Mouse (Mus musculus) neural tube, embryonic 10.5 days (tissue): ENCODE measurements around the gene Tmsb15a.
"Not testable (repeated sequence)": the region's sequence is repeated elsewhere in the genome, so short reads cannot be mapped to it uniquely, and the experiment has no call there.

ENCODE experiments used
- DNase-seq: peaks from one replicate; pipeline ENCODE4 v3.0.0-alpha.2; 2017; ENCODE audit warnings: low spot score; ENCODE audit errors: extremely low spot score

The Tmsb15a gene

DNA sequence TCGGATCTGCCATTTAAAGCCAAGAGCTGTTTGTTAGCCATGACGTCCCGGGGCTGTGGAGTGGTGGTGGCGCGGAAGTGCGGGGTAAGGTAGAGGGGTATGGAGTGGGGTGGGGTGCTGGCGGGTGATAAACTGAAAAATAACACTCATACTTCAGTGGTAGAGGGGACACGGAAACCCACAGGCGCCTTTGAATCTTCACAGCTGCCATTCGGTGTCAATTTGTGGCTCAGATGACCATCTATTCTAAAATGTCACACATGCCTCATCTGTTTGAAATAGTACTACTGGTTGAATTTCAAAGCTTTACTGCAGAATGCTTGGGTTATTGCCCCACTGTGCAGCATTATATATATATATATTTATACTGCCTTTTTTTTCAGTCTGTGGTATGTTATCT lies at the start of gene Tmsb15a:
Gene Tmsb15a, minus strand, starts transcription at position 101 of the 400 bp plus-strand sequence.
- DNase-seq, result no peak

DNA sequence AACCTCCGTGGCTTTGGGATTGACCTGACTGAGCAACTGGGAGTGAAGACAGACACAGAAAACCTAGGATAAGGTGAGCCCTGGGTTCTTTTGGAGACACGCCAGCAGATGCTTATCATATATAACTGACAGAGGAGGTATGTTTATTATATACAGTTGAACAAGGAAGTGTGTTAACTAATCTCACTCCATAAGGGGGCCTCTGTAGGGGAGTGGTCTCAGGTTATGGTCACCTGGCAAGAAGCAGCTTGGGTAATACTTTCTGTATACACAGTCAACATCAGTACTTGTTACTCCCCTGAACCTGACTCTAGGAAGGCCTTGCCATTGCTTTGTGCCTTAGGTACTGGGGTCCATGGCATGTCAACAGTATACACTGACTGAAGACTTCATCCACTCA lies 43.5 kb upstream of the Tmsb15a start:
- DNase-seq, result no peak

DNA sequence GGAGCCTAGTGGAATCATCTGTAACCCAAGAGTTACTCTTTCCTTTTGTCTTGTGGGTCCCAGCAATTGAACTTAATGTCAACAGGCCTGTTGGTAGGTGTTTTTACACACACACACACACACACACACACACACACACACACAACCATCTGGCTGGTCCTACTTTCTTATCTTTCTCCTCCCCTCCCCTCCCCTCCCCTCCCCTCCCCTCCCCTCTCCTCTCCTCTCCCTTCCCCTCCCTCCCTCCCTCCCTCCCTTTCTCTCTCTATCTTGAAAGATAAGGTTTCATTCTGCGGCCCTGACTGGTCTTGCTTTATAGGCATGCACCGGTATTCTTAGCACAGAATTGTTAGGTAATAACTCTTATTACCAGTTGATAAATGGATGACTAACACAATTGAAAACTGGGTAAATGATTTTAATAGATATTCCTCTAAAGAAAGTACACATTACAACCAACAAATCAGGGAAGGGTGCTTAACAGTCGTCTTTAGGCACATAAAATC lies 43.0 kb upstream of the Tmsb15a start:
- DNase-seq, result no peak

DNA sequence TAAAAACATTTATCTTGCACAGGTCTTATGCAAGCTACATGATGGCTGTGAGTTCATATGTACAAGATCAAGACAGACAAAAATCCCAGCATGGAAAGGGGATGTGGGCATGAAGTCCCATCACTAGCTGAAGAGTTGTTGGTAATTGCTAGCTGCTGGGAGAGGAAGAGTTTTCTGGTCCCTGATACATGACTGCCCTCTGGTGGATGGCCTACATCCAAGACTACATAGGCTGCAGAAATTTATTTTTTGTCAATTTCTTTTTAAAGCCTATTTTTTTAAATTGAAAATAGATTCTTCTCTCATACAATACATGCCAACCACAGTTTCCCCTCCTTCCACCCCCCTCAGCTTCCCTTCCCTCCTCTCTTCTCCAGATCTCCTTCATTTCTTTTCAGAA lies 36.6 kb upstream of the Tmsb15a start:
- DNase-seq, result no peak

DNA sequence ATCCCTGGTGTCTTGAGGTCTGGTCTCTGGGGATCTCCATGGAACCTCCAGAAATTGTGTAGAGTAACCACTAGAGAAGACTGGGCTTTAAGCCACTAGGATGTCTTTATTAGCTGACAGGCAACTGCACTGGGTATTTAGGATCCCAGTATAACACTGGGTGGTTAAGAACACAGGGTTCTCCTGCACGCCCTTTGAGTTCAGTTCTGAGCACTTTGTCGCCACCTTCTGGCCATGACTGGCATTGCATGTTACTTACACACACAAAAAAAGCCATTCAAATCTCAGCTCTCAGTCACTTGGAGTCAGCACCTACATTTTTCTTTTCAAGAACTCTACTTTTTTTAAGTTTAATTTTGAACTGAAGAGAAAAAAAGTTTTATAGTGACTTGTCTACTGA lies 27.8 kb upstream of the Tmsb15a start:
- peak; percentile 65 for DNase-seq

DNA sequence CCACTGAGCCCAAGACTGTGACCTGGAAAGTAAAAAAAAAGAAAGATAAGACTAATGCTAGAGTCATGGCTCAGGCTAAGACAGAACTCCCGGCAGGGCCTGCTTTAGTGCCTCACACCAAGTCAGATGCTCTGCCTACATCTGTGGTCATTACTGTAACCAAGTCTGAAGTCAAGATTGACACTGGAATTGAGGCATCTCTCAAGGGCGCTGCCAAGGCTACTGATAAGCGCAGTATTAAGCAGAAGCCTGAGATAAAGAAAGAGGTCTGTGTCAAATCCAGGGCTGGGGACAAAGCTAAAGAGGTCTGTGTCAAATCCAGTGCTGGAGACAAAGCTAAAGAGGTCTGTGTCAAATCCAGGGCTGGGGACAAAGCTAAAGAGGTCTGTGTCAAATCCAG lies 20.3 kb upstream of the Tmsb15a start:
- DNase-seq, result not testable (repeated sequence)

DNA sequence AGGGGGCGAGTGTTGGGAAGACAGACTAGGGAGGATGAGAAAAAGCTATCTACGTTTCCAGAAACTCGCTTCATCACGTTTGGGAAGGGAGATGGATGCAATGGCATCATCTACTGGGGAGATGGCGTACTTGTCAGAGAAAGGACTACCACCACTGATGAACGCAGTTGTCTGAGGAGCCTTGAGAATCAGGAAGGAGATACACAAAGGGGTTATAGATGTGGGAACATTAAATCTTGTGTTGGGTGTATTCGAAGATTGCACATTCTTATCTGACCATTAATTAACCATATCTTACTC lies 17.9 kb upstream of the Tmsb15a start:
- no peak for DNase-seq

DNA sequence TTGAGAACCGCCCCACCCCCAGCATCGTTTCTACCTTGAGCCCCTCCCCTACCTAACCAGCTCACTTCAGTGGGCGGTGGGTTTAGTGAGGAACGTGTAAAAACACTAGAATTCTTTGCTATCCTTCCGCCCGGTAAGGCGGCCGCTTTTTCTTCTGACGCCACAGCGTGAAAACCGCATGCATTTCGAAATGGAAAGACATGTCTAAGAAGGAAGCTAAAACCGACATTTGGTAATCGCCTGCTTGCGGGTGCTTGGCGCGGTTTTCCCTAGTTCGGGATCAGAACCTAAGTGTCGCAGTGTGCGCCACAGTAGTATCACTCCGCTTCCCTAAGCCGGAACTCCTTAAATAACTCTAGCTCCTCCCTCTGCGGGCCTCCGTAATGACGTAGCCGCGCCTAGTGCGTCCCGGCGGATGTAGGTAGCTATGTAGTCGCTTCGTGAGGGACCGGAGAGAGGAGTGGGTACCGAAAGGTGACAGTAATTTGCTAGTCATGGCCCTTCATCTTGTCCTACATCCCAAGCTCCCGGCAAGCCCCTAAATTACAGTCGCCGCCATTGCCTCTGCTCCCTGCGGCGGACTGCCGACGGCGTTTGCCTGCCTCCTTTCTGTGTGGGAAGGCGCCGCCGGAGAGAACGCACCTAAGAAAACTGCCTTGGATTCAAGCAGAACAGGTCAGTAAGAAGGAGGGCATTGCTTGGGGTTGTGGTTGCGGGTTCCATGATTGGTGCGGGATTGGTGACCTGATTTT lies 17.4 kb upstream of the Tmsb15a start, which contains the start of the genes Armcx5 and Gprasp1:
Gene Armcx5, plus strand, starts transcription at position 430 of the 752 bp plus-strand sequence.
Gene Gprasp1, plus strand, starts transcription at position 430 of the 752 bp plus-strand sequence.
- peak; percentile 75 for DNase-seq

DNA sequence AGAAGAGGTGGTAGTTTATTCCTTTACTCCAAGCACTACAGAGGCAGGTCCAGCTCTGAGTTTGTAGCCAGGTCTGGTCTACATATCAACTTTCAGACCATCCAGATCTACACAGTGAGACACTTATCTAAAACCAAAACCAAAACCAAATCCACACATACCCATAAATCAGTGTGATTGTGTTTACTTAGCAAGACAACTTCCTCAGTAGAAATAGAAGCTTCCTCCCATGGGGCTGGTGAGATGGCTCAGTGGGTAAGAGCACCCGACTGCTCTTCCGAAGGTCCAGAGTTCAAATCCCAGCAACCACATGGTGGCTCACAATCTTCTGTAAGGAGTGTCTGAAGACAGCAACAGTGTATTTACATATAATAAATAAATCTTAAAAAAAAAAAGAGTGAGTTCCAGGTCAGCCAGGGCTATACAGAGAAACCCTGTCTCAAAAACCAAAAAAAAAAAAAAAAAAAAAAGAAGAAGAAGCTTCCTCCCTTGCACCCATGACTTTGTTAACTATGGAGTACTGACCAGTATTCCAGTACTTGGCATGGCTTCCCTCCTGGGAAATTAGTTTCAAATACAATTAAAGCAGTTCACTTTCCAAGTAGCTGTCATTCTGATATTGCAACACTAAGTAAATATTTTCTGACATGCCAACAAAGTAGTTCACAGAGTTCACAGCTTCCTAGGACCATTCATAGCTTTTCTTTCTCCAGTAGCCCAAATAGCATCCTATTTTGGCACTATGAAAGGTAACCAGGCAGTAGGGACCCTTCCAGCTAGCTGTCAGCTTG lies 13.9 kb upstream of the Tmsb15a start:
- DNase-seq, result no peak

DNA sequence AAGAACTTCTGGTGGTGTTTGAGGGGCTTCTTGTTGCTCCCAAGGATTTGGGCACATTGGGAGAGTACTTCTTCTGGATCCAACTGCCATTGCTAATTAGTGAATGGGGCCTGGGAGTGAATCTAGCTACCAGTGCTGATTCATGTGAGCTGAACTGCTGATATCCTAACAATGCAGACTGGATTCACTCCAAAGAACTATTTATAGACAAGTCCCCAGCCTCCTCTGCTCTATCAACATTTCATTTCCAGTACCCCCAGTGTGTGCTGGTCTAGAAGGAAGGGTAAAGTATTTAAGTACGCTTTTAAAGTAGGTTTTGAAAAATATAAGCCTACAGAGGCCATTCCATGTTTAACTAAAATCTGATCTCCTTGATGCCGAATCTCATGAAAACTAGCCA lies 12.2 kb downstream of the Tmsb15a start:
- DNase-seq, result no peak

DNA sequence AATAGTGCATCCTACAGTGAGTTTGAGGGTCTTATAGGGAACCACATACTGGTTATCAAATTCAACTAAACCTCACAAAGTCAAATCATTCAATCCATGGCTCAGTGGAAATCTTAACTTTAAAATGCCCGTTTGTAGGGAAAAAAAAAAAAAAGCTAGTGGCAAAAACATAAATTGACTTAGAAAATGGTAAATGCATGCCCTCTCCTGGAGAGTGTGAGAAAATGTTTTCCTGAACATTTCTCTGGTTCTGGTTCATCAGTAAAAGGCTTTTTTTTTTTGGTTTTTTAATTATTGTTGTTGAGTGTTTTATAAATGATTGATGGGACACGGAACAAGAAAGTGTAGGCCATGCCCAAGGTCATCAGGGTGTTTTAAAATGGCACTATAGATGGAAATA lies 20.7 kb downstream of the Tmsb15a start:
- no peak for DNase-seq

DNA sequence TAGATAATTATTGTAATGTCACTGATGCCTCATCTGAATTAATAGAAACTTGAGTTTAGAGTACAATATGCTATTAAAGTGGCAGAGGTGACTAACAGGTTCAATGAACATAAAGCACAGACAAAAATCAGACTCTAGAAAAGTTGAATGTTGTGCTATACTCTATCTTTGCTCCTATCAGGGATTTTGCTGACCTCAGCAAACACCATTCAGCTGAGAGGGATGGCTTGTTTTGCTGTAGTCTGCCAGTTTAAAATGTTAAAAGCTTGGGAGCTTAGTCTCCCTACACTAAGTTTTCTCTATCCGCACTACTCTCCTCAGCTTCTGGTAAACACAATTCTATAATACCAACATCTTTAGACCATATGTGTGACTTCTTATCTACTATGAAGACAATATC lies 21.9 kb downstream of the Tmsb15a start:
- DNase-seq, result no peak

DNA sequence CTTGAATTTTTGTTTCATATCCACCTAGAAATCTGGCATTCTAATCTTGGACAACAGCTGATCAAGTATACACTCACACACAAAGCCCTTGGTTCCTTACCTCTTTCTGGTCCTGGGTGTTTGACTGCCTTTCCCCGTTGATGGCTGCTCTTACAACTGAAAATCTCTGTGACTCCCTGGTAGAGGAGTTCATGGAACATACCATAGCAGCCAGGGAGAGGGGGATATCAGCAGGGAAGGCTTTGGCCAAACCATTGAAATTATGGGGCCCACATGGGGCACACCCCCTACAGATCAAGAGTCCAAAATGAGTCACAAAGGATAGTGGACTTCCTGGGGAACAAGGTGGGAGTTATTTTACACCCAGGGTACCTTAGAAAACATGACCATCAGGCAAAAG lies 31.4 kb downstream of the Tmsb15a start, which contains the start of gene Tcp11x2:
Gene Tcp11x2, minus strand, starts transcription at position 158 of the 400 bp plus-strand sequence.
- no peak for DNase-seq

DNA sequence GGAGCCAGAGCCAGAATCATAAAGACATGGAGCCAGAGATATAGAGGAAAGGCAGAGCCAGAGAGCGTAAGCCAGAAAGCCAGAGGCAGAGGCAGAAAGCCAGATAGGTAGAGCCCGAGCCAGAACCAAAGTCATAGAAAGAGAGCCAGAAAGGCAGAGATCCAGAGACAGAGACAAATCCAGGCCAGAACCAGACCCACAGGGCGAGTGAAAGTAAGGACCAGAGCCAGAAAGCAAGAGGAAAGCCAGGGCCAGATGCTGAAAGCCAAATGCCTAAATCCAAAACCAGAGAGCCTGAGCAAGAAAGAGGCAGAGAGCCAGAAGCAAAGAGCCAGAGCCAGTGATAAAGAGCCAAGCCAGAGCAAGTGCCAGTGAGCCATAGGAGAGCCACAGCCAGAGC lies 37.3 kb downstream of the Tmsb15a start:
- no peak for DNase-seq

DNA sequence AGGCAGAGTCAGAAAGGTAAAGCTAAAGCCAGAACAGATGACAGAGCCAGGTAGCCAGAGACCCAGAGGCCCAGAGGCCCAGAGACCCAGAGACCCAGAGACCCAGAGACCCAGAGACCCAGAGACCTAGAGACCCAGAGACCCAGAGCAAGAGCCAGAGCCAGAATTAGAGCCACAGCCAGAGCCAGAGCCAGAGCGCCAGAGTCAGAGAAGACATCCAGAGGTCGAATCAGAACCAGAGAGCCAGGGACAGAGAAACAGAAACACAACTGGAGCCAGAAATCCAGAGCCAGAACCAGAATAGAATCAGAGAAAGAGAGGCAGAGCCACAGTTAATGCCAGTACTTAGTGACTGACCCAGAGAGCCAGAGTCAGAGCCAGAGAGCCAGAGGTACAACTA lies 43.2 kb downstream of the Tmsb15a start:
- DNase-seq, result no peak
